Mouse (Mus musculus): ENCODE results near the gene Metap1d. TPM values are rescaled to one million over a fixed set of nuclear protein-coding genes. Genes with fewer than 3 reads are reported as not detected.

Gene Metap1d
- polyA plus RNA-seq, 1 experiment = 2.3 TPM

DNA sequence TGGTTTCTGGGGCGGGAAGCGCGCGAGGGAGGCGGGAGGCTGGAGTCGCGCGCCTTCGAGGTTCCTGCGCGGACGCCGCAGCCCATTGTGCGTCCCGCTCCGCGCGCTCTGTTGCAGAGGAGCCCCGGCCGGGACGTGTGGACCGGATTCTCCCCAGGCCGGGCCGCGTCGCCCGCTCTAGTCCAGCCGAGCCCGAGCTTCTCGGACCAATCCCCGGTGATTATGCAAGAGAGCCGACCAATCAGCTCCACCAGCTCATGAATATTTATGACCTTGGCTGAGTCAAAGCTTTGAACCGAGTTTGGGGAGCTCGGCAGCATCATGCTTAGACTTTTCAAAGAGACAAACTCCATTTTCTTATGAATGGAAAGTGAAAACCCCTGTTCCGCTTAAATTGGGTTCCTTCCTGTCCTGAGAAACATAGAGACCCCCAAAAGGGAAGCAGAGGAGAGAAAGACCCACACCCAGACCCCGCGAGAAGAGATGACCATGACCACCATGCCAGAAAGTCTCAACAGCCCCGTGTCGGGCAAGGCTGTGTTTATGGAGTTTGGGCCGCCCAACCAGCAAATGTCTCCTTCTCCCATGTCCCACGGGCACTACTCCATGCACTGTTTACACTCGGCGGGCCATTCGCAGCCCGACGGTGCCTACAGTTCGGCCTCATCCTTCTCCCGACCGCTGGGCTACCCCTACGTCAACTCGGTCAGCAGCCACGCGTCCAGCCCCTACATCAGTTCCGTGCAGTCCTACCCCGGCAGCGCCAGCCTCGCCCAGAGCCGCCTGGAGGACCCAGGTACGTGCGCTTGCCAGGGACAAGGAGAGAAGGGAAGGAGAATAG is 76.7 kb downstream of the Metap1d start:
- TF ChIP-seq GATA1 (IDR thresholded peaks at IDR 0.05; ENCODE audit: low read length) = no peak

DNA sequence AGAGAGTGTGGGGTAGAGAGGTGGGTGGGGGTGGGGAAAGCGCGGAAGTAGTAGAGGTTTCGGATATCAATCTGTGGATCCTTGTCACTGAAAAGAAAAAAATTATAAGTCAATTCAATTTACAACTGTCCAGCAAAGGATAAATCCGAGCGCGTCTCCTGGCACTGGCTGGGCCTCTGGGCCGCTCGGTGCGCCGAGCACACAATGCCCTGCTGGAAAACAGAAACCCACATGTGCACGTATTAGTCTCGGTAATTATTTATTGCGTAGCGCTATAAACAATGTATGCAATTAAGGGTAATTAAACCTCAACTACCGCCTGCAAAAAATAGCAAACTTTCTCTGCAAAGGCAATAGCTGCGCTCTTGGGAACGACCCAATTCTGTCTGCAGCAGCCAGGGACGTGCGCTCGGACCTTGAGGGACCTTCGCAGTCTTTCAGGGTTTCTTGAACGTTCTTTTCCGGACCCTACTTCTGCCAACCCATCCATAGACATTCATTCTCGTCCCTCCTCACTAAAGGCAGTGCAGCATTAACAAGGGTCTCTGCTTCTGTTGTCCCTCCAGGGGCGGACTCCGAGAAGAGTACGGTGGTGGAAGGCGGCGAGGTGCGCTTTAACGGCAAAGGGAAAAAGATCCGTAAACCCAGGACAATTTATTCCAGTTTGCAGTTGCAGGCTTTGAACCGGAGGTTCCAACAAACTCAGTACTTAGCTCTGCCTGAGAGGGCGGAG is 77.5 kb downstream of the Metap1d start:
- no peak for TF ChIP-seq GATA1 (IDR thresholded peaks at IDR 0.05; ENCODE audit: low read length)

DNA sequence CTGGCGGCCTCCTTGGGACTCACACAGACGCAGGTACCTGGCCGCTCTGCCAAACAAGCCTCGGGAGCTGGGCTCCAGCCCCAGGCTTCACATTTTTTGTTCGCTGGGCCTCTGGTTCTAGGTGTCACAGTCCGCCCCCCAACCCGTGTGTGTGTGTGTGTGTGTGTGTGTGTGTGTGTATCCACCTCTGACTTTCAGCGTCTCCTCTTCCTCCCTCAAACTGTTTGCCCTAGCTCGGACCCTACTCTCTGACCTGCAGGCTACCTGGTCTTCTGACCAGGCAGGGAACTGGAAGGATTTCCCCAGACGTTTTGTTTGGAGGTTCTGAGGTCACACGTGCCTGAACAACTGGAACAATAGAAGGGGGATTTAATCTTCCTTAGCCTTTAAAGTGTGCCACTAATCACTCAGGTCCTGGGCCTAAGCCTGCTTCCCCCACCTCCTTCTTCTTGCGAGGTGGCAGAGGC is 78.1 kb downstream of the Metap1d start:
- TF ChIP-seq GATA1 (IDR thresholded peaks at IDR 0.05; ENCODE audit: low read length) = no peak

DNA sequence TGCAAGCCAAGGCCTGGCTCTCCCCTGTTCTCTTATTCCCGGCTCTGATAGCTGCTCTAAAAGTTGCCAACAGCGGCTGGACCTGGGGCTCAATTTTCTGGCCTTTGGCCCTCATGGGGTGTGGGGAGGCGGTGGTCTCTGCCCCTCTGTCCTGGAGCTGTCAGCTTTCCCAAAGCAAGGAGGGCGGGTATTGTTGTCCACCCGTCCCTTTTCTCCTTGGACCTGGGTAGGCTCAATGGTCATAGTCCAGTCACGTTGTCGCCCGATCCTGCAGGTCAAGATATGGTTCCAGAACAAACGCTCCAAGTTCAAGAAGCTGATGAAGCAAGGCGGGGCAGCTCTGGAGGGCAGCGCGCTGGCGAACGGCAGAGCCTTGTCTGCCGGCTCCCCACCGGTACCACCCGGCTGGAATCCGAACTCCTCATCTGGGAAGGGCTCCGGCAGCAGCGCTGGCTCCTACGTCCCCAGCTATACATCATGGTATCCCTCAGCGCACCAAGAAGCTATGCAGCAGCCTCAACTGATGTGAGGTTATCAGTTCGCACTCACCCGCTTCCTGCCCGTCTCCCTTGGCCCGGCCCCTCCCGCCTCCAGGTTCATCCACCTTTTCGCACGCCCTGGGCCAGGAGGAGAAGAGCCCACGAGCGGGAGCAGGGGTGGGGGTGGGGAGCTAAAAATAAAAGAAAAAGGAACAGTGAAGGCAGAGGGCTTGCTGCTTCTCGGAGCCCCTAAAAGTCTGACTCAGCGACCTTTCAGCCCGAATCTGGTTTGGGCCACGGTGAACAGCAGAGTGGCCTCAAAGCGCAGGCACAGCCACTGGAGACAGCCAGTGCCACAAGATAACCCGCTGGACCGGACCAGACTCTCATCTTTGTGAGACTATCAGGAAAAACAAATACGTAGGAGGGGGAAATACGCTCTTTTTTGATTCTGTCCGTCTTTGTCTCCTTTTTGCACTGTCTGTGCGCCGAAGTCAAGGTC is 79.2 kb downstream of the Metap1d start:
- no peak for TF ChIP-seq GATA1 (IDR thresholded peaks at IDR 0.05; ENCODE audit: low read length)

DNA sequence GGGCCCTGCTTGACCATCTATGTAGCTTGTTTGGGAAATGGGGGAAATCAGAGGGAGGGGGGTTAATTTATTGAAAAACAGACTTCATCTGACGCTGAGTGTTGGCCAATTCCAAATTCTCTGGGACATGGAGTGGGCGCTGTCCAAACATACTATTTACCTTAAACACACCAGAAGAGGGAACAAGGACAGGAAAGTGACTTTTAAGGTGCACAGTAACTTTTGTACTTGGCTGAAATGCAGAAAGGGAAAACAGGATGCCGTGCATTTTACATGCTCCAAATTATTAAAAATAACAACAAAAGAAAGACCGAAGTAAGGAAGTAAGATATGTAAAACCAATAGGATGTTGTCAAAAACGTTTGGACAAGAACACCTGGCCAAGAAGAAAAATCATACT is 80.0 kb downstream of the Metap1d start:
- TF ChIP-seq GATA1 (IDR thresholded peaks at IDR 0.05; ENCODE audit: low read length) = no peak

DNA sequence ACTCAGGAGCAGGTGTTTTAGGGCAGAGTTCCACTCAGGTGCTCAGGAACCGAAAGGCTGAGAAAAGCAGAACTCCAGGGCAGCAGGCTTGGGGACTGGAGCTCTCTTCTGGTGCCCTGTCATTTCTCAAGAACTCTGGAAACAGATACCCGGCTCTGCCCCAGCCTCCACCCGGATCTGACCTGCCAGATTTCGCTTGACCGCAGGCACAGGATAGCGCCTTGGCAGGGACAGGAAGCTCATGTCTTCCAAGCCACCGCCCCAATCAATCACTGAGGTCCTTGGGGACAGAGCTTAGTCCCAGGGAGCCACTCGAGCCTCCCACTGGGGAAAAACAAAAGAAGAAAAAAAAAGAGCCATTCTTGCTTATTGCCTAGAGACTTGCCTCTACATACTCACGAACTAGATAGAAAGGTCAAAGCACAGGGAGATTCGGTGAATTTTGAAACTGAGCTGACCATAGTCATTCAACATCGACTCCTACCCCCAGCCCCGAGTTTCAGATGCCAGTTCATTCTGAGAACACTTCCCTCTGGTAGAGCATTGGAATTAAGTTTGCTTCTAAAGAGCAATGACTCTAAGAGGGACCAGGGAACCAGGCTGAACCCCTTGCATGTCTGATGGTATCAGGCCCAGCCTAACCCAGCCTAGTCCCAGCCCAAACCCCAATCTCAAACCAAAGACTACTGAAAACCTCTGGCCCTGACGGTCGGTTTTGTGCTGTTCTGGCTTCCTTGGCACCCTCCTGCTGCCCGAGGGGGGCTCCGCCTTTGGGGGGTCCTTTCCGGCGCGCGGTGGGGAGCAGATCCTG is 81.4 kb downstream of the Metap1d start:
- TF ChIP-seq GATA1 (IDR thresholded peaks at IDR 0.05; ENCODE audit: low read length) = no peak

DNA sequence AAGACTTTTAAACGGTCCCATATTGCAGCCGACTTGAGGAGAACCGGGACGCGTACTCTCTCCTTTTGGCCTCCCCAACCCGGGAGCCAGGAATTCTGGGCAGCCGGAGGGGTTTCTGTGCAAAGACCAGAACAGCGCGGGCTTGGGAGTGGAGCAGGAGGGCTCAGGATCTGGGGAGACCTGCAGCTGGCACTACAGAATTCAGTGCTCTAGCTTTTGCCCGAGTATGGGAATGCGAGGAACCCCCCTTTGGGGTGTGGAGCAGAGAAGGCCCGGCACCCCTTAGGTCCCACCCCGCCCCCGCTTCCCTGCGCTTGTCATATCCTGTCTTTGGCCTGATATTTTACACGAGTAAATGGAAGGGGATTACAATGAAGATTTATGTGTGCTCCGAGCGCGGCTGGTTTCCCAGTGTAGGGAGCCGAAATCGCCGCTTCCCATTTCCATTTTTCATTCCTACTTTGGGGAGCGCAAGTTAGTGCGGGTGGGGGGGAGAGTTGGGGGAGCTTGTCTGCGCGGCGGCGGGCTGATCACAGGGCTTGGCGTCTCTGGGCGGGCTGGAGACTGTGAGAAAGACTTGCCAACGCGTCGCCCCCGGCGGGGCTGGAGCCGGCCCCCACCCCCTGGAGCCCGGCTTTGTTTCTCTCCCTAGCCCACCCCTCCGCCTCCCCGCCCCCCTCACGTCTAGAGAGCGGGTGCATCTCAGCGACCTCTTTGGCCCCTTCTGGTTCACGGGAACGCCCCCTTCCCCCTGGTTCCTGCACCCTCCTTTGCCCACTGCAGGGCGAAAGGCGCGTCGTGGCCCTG is 87.7 kb downstream of the Metap1d start:
- TF ChIP-seq GATA1 (IDR thresholded peaks at IDR 0.05; ENCODE audit: low read length) = no peak

DNA sequence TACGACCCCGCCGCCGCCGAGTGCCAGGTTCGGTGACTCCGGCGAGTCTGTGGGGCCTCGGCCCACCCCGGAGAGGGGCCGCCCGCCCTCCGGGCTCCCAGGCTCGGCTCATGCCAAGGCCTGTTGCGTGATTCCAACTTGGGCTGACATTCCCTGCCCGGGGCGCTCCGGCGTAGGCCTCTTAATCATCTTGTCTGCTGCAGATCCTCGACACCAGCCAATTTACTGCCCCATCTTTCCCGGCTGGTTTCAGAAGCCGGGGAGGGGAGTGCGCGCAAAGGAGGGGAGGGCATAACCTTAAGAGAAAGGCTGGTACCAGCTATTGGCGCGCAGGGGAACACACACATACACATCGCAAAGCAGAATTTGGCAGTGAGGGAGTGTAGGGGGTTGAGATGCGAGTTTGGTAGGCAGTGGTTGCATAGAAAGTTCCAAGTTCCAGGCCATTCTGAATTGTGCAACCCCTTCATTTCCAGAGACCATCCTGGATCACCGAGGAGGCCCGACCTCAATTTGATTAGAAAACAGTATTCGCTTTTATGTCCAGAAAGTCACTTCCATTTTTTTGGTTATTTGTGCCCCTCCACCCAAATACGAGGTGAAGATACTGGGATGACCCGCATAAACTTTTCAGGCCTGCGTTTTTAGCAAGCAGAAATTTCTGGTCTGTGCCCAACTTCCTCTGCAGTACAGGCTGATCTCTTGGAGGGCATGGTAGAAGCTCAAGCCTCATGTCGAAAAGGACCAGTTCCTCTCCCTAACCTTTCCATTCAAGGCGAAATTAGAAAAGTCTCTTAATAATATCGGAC is 88.5 kb downstream of the Metap1d start:
- TF ChIP-seq GATA1 (IDR thresholded peaks at IDR 0.05; ENCODE audit: low read length) = no peak

DNA sequence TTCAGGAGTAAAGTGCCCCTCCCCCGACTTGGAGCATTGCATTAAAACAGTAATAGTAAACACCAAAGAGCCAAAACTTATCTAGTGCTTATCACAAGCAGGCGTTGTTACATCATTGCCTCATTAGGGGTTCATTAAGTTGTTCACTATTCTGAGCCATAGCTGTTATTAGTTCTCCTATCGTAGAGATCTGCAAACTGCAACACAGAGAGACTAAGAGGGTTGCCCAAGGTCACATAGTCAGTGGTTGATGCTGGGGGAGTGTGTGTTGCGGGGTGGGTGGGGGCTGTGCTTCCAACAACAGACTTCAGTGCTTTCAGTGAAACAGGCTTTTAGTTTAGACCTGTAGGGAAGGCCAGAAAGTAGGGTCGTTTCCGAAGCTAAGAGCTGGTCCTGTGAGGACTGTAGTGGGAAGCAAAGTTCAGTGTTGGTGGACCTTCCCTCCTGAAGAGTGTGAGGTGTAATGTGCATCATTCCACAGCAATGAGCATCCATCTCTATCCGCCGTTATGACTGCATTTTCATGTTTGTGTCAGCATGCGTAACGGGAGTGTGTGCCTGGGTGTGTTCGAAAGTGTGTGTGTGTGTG is 89.2 kb downstream of the Metap1d start:
- TF ChIP-seq GATA1 (IDR thresholded peaks at IDR 0.05; ENCODE audit: low read length) = no peak

DNA sequence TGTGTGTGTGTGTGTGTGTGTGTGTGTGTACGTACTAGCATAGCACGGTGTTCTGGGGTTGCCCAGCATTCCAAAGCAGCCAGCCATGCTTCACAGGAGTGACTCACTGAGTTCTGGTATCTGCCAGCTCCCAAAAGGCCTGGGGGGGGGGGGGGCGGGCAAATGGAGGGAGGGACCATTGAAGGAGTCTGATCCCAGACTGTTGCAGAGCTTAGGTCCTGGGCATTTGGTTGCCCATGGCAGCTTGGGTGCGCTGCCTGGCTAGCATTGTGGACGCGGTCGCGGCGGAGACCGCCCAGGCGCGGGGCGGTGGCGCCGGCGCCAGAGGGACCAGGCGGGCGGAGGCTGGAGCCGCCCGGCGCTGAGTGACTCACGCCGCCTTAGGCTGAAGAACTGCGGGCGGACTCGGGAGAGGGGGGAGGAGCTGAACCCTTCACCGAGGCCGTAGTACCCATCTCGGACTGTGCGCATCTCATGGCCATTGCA is 89.8 kb downstream of the Metap1d start:
- TF ChIP-seq GATA1 (IDR thresholded peaks at IDR 0.05; ENCODE audit: low read length) = no peak

DNA sequence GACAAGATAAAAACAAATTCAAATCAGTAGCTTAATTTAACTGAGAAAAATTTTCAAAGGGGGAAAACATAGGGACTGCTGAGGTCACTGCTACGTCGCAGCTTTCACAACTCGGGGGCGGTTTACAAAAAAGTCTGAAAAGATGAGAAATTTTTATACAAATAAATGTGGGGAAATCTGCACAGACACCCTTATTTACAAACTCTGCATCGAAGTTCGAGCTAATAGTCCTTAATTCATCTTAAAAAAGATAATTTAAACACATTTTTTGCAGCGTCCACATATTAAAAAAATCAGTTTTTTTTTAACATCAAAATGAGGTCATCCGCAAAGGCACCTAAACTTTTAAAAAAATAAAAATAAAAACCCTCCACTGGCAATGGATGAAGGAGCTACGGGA is 90.5 kb downstream of the Metap1d start:
- TF ChIP-seq GATA1 (IDR thresholded peaks at IDR 0.05; ENCODE audit: low read length) = no peak

DNA sequence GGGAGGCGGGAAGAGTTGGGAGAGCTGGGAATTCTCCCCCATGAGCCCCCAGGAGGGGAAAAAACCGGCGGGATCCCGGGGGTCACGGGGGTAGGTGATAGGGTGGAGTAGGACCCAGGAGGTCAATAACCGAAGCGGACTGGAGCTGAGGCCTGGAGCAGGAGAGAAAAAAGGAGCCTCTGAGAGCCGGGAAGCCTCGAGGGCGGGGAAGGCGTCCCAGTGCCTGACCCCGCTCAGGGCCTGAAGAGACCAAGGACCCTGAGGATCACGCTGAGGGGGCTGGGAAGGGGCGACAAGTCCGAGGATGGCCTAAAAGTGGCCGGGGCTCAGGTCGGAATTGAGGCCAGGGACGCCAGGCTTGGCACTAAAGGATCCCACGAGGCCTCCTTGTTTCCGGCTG is 90.9 kb downstream of the Metap1d start:
- no peak for TF ChIP-seq GATA1 (IDR thresholded peaks at IDR 0.05; ENCODE audit: low read length)
